Mouse (Mus musculus) G1E-ER4 (cell line): ENCODE measurements around the gene Gm17949. TPM values are rescaled to one million over a fixed set of nuclear protein-coding genes. Genes with fewer than 3 reads are reported as not detected.

Experiments used
- GATA1 ChIP-seq: IDR thresholded peaks from one replicate; pipeline ENCODE4 v1.8.0; 2012; ENCODE audit warnings: low read length, inconsistent platforms
- polyA plus RNA-seq: library from polyadenylated mRNA; stranded (reverse); fragments of >175 nt; gene quantifications from 2 replicates; pipeline ENCODE4 v1.2.3, GENCODE M21; 2012

Gene Gm17949
- polyA plus RNA-seq, 1 experiment = 0.04 TPM

GRCm38 (mm10) chr17:56985656-56986055 is 25.6 kb upstream of the Gm17949 start:
- TF ChIP-seq GATA1 = no peak

- TF ChIP-seq GATA1 = no peak
Measured at GRCm38 (mm10) chr17:56986105-56986805, 25.0 kb upstream of the Gm17949 start.

- no peak for TF ChIP-seq GATA1
Measured at GRCm38 (mm10) chr17:56988441-56988840, 22.8 kb upstream of the Gm17949 start.

- no peak for TF ChIP-seq GATA1
Measured at GRCm38 (mm10) chr17:56988921-56989430, 22.3 kb upstream of the Gm17949 start.

GRCm38 (mm10) chr17:56989467-56990114 is 21.7 kb upstream of the Gm17949 start:
- no peak for TF ChIP-seq GATA1

- no peak for TF ChIP-seq GATA1
Measured at GRCm38 (mm10) chr17:56990115-56990746, 21.0 kb upstream of the Gm17949 start, which contains the start of gene Clpp. Gene Clpp, plus strand, starts transcription at chr17:56990305.

- TF ChIP-seq GATA1 = no peak
Measured at GRCm38 (mm10) chr17:56990966-56991365, 20.3 kb upstream of the Gm17949 start.

- TF ChIP-seq GATA1 = no peak
Measured at GRCm38 (mm10) chr17:56995046-56995445, 16.2 kb upstream of the Gm17949 start.

GRCm38 (mm10) chr17:56996506-56996905 is 14.8 kb upstream of the Gm17949 start:
- no peak for TF ChIP-seq GATA1

GRCm38 (mm10) chr17:56997029-56997667 is 14.1 kb upstream of the Gm17949 start, which contains the start of gene Alkbh7:
Gene Alkbh7, plus strand, starts transcription at chr17:56997339.
- no peak for TF ChIP-seq GATA1

- TF ChIP-seq GATA1 = no peak
Measured at GRCm38 (mm10) chr17:56999414-56999813, 11.9 kb upstream of the Gm17949 start.

GRCm38 (mm10) chr17:56999968-57000609 is 11.2 kb upstream of the Gm17949 start, which contains the start of gene Pspn:
Gene Pspn, minus strand, starts transcription at chr17:57000018.
- no peak for TF ChIP-seq GATA1

GRCm38 (mm10) chr17:57001228-57001627 is 10.0 kb upstream of the Gm17949 start:
- no peak for TF ChIP-seq GATA1

GRCm38 (mm10) chr17:57003994-57004393 is 7.3 kb upstream of the Gm17949 start:
- no peak for TF ChIP-seq GATA1
